Mouse (Mus musculus) liver, embryonic 15.5 days (tissue): ENCODE data around the gene Tmem178b. TPM values are rescaled to one million over a fixed set of nuclear protein-coding genes. Genes with fewer than 3 reads are reported as not detected.

Experiments
- ATAC-seq: fragments of 200-750 bp; cut with Nextera tagmentation; 2 replicates; pipeline ENCODE4 v1.8.0; 2017; ENCODE audit warnings: moderate number of reproducible peaks, mild to moderate bottlenecking, moderate library complexity; ENCODE audit not compliant: insufficient read depth
- H3K27ac ChIP-seq: fragments of 300-500 bp; sonication (generic); replicated peaks from 2 replicates; pipeline ENCODE4 v1.5.1; 2015; ENCODE audit warnings: mild to moderate bottlenecking, inconsistent platforms
- H3K27me3 ChIP-seq: fragments of 300-500 bp; sonication (generic); 2 replicates; pipeline ENCODE4 v1.6.1; 2015; ENCODE audit warnings: mild to moderate bottlenecking, inconsistent platforms
- H3K36me3 ChIP-seq: fragments of 300-500 bp; sonication (generic); replicated peaks from 2 replicates; pipeline ENCODE4 v1.6.1; 2015; ENCODE audit warnings: moderate library complexity, mild to moderate bottlenecking, inconsistent platforms
- H3K4me1 ChIP-seq: fragments of 300-500 bp; sonication (generic); replicated peaks from 2 replicates; pipeline ENCODE4 v1.6.1; 2015; ENCODE audit warnings: inconsistent platforms
- H3K4me2 ChIP-seq: fragments of 300-500 bp; sonication (generic); 2 replicates; pipeline ENCODE4 v1.6.1; 2015; ENCODE audit warnings: moderate library complexity, mild to moderate bottlenecking, inconsistent platforms
- H3K4me3 ChIP-seq: fragments of 300-500 bp; sonication (generic); replicated peaks from 2 replicates; pipeline ENCODE4 v1.5.1; 2015; ENCODE audit warnings: mild to moderate bottlenecking, inconsistent platforms
- H3K9ac ChIP-seq: fragments of 300-500 bp; sonication (generic); 2 replicates; pipeline ENCODE4 v1.6.1; 2015; ENCODE audit warnings: moderate library complexity, mild to moderate bottlenecking, inconsistent platforms
- H3K9me3 ChIP-seq: fragments of 300-500 bp; sonication (generic); replicated peaks from 2 replicates; pipeline ENCODE4 v1.6.1; 2016; ENCODE audit warnings: inconsistent platforms
- WGBS: fragments of 180-500 bp; shearing (Covaris S2); methylation state at CpG from one replicate; pipeline ENCODE4 v1.1.7; 2015; ENCODE audit warnings: mixed read lengths; ENCODE audit not compliant: insufficient replicate concordance; 5-methylcytosine and 5-hydroxymethylcytosine counted together
- polyA plus RNA-seq: library from polyadenylated mRNA; unstranded; fragments of >200 nt; fragmentation: Nextera tagmentation; extraction: Ambion mirVana; gene quantifications from 2 replicates; pipeline ENCODE4 v1.2.1, GENCODE M21; 2015

Tmem178b gene
- polyA plus RNA-seq, 1 experiment from 2014 or later, result not detected

- Histone ChIP-seq H3K4me3 (no peak overlapping the region), H3K9ac (no peak overlapping the region), H3K4me1 (no peaks in the 10 kb centered on the region), H3K4me2 (no peak overlapping the region), H3K36me3 (no peaks in the 10 kb centered on the region), H3K27me3 (no peaks in the 10 kb centered on the region), H3K27ac (no peak overlapping the region), H3K9me3 (no peaks in the 10 kb centered on the region)
- 21% methylated on average over 4 of the region's 4 CpGs for WGBS
- ATAC-seq, result no peak
Measured at GRCm38 (mm10) chr6:40019396-40019795, 146.3 kb downstream of the Tmem178b start.

GRCm38 (mm10) chr6:40023592-40024335 is 150.7 kb downstream of the Tmem178b start:
- WGBS, result 44% methylated on average over 4 of the region's 4 CpGs
- no peak overlapping the region for H3K4me2 ChIP-seq

GRCm38 (mm10) chr6:40024336-40024934 is 151.4 kb downstream of the Tmem178b start:
- no peaks in the 10 kb centered on the region for H3K9me3 ChIP-seq
- no peak overlapping the region for H3K4me2 ChIP-seq
- H3K9ac ChIP-seq, result no peak overlapping the region
- ATAC-seq, result no peak
- H3K27me3 ChIP-seq, result no peaks in the 10 kb centered on the region
- WGBS, result 59% methylated on average over 5 of the region's 5 CpGs
- no peaks in the 10 kb centered on the region for H3K36me3 ChIP-seq
- H3K4me1 ChIP-seq, result no peaks in the 10 kb centered on the region
- H3K27ac ChIP-seq, result no peak overlapping the region
- no peak overlapping the region for H3K4me3 ChIP-seq

More at GRCm38 (mm10) chr6:40023592-40024335, 150.7 kb downstream of the Tmem178b start:
- Histone ChIP-seq H3K9ac (no peak overlapping the region), H3K36me3 (no peaks in the 10 kb centered on the region), H3K9me3 (no peaks in the 10 kb centered on the region), H3K27me3 (no peaks in the 10 kb centered on the region), H3K4me3 (no peak overlapping the region), H3K4me1 (no peaks in the 10 kb centered on the region), H3K27ac (no peak overlapping the region)
- ATAC-seq, result no peak

GRCm38 (mm10) chr6:40032901-40033300 is 159.8 kb downstream of the Tmem178b start:
- Histone ChIP-seq H3K9ac (no peak overlapping the region), H3K4me2 (no peak overlapping the region), H3K27ac (no peak overlapping the region), H3K27me3 (no peaks in the 10 kb centered on the region), H3K4me1 (no peaks in the 10 kb centered on the region), H3K4me3 (no peak overlapping the region), H3K36me3 (no peaks in the 10 kb centered on the region), H3K9me3 (no peaks in the 10 kb centered on the region)
- no peak for ATAC-seq

GRCm38 (mm10) chr6:40033935-40034334 is 160.9 kb downstream of the Tmem178b start:
- Histone ChIP-seq H3K27ac (no peak overlapping the region), H3K27me3 (no peaks in the 10 kb centered on the region), H3K9ac (no peak overlapping the region), H3K36me3 (no peaks in the 10 kb centered on the region), H3K4me1 (no peaks in the 10 kb centered on the region), H3K4me3 (no peak overlapping the region), H3K9me3 (no peaks in the 10 kb centered on the region), H3K4me2 (no peak overlapping the region)
- 49% methylated on average over 3 of the region's 3 CpGs for WGBS
- ATAC-seq, result no peak

- Histone ChIP-seq H3K4me2 (no peak overlapping the region), H3K9me3 (no peaks in the 10 kb centered on the region), H3K27ac (no peak overlapping the region), H3K36me3 (no peaks in the 10 kb centered on the region), H3K9ac (no peak overlapping the region), H3K4me1 (no peaks in the 10 kb centered on the region), H3K27me3 (no peaks in the 10 kb centered on the region), H3K4me3 (no peak overlapping the region)
- 31% methylated on average over 11 of the region's 11 CpGs for WGBS
- no peak for ATAC-seq
Measured at GRCm38 (mm10) chr6:40048969-40049908, 176.2 kb downstream of the Tmem178b start.

GRCm38 (mm10) chr6:40049909-40050484 is 176.9 kb downstream of the Tmem178b start:
- no peak for ATAC-seq
- no peak overlapping the region for H3K9ac ChIP-seq
- H3K4me2 ChIP-seq, result no peak overlapping the region
- no peak overlapping the region for H3K4me3 ChIP-seq
- H3K9me3 ChIP-seq, result no peaks in the 10 kb centered on the region
- H3K27me3 ChIP-seq, result no peaks in the 10 kb centered on the region
- no peaks in the 10 kb centered on the region for H3K4me1 ChIP-seq
- H3K36me3 ChIP-seq, result no peaks in the 10 kb centered on the region
- no peak overlapping the region for H3K27ac ChIP-seq
- 63% methylated on average over 6 of the region's 6 CpGs for WGBS

GRCm38 (mm10) chr6:40051698-40052097 is 178.6 kb downstream of the Tmem178b start:
- H3K36me3 ChIP-seq, result no peaks in the 10 kb centered on the region
- no peak overlapping the region for H3K27ac ChIP-seq
- H3K4me2 ChIP-seq, result no peak overlapping the region
- ATAC-seq, result no peak
- 71% methylated on average over 2 of the region's 2 CpGs for WGBS
- no peaks in the 10 kb centered on the region for H3K27me3 ChIP-seq
- H3K9ac ChIP-seq, result no peak overlapping the region
- no peak overlapping the region for H3K4me3 ChIP-seq
- no peaks in the 10 kb centered on the region for H3K4me1 ChIP-seq
- no peaks in the 10 kb centered on the region for H3K9me3 ChIP-seq

GRCm38 (mm10) chr6:40052593-40052992 is 179.5 kb downstream of the Tmem178b start:
- H3K36me3 ChIP-seq, result no peaks in the 10 kb centered on the region
- ATAC-seq, result no peak
- H3K4me2 ChIP-seq, result no peak overlapping the region
- 58% methylated on average over 1 of the region's 1 CpGs for WGBS
- no peaks in the 10 kb centered on the region for H3K27me3 ChIP-seq
- H3K9ac ChIP-seq, result no peak overlapping the region
- H3K4me3 ChIP-seq, result no peak overlapping the region
- no peak overlapping the region for H3K27ac ChIP-seq
- no peaks in the 10 kb centered on the region for H3K9me3 ChIP-seq
- H3K4me1 ChIP-seq, result no peaks in the 10 kb centered on the region

GRCm38 (mm10) chr6:40059466-40059865 is 186.4 kb downstream of the Tmem178b start:
- Histone ChIP-seq H3K4me1 (no peaks in the 10 kb centered on the region), H3K9me3 (no peaks in the 10 kb centered on the region), H3K9ac (no peak overlapping the region), H3K4me3 (no peak overlapping the region), H3K4me2 (no peak overlapping the region), H3K36me3 (no peaks in the 10 kb centered on the region), H3K27ac (no peak overlapping the region), H3K27me3 (no peaks in the 10 kb centered on the region)
- no peak for ATAC-seq
- WGBS, result 56% methylated on average over 3 of the region's 3 CpGs
